Mouse (Mus musculus) midbrain, embryonic 15.5 days (tissue): ENCODE measurements around the gene Cisd1. TPM values are rescaled to one million over a fixed set of nuclear protein-coding genes. Genes with fewer than 3 reads are reported as not detected.

Experiments
- ATAC-seq: fragments of 200-750 bp; cut with Nextera tagmentation; replicated peaks from 2 replicates; pipeline ENCODE4 v1.8.0; 2017; ENCODE audit warnings: moderate TSS enrichment
- H3K27ac ChIP-seq: fragments of 300-500 bp; sonication (generic); 2 replicates; pipeline ENCODE4 v1.5.1; 2015; ENCODE audit warnings: mild to moderate bottlenecking, inconsistent platforms
- H3K27me3 ChIP-seq: fragments of 300-500 bp; sonication (generic); replicated peaks from 2 replicates; pipeline ENCODE4 v1.6.1; 2015; ENCODE audit warnings: inconsistent platforms
- H3K36me3 ChIP-seq: fragments of 300-500 bp; sonication (generic); replicated peaks from 2 replicates; pipeline ENCODE4 v1.6.1; 2015; ENCODE audit warnings: inconsistent platforms
- H3K4me1 ChIP-seq: fragments of 300-500 bp; sonication (generic); 2 replicates; pipeline ENCODE4 v1.6.1; 2015; ENCODE audit warnings: inconsistent platforms
- H3K4me2 ChIP-seq: fragments of 300-500 bp; sonication (generic); 2 replicates; pipeline ENCODE4 v1.6.1; 2015; ENCODE audit warnings: inconsistent platforms, mild to moderate bottlenecking, moderate library complexity
- H3K4me3 ChIP-seq: fragments of 300-500 bp; sonication (generic); 2 replicates; pipeline ENCODE4 v1.5.1; 2015; ENCODE audit warnings: mild to moderate bottlenecking, inconsistent platforms
- H3K9ac ChIP-seq: fragments of 300-500 bp; sonication (generic); 2 replicates; pipeline ENCODE4 v1.6.1; 2015; ENCODE audit warnings: mild to moderate bottlenecking, inconsistent platforms
- H3K9me3 ChIP-seq: fragments of 300-500 bp; sonication (generic); 2 replicates; pipeline ENCODE4 v1.6.1; 2016; ENCODE audit warnings: inconsistent platforms
- WGBS: fragments of 180-500 bp; shearing (Covaris S2); methylation state at CpG from one replicate; pipeline ENCODE4 v1.1.7; 2015; ENCODE audit warnings: mixed read lengths; 5-methylcytosine and 5-hydroxymethylcytosine counted together
- polyA plus RNA-seq: library from polyadenylated mRNA; unstranded; fragments of >200 nt; fragmentation: Nextera tagmentation; extraction: Ambion mirVana; gene quantifications from 2 replicates; pipeline ENCODE4 v1.2.1, GENCODE M21; 2015

Cisd1 gene
- polyA plus RNA-seq, 1 experiment from 2014 or later, result 277 TPM

- ATAC-seq, result no peak
- Histone ChIP-seq H3K27ac (peak overlapping the region; percentile 88), H3K36me3 (0 out of 2 replicates have a peak, but pooled peaks cover 2% of the 10 kb centered on the region), H3K9ac (peak overlapping the region; percentile 96), H3K27me3 (no peaks in the 10 kb centered on the region), H3K4me1 (peaks cover 42% of the 10 kb centered on the region), H3K4me3 (peak overlapping the region; percentile 78), H3K4me2 (peak overlapping the region; percentile 71), H3K9me3 (no peaks in the 10 kb centered on the region)
- WGBS, result 8% methylated on average over 8 of the region's 8 CpGs
These were observed 60.6 kb downstream of the Cisd1 start for GRCm38 (mm10) chr10:71284131-71284510.

Other genes starting within 250 kb of the Cisd1 start
- gene Bicc1, start 185.3 kb downstream of the Cisd1 start, polyA plus RNA-seq, result 6.2 and 6.3 TPM in 2 replicates
- gene Tfam, start 106.7 kb downstream of the Cisd1 start, polyA plus RNA-seq, result 42.0 and 51.4 TPM in 2 replicates
- 169 and 180 TPM in 2 replicates for gene Ube2d1, start 59.7 kb downstream of the Cisd1 start, polyA plus RNA-seq
- 17.9 and 18.2 TPM in 2 replicates for gene Ipmk, start 2.8 kb upstream of the Cisd1 start, polyA plus RNA-seq